Comparison of ENCODE assay signal across 8 mouse cellular contexts in the genomic region with DNA sequence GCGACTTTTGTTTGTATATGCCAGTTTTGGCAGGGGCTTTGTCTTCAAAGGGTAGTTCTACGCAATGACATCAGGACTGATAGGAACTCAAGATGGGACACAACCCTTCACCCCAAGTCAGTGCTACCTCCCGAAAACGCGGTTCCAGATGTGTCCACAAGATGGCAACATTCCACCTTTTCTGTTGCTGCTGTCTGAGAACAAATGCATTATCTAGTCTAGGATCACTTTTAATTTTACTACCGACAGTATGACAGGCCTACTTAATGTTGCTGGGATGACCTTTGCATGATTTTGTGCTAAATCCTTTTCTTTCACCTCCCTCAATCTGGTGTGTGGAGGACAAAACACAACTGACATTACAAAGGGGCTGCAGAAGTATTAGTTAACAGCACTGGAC.
DNase-seq lines count a peak whose midpoint lies in the region; ATAC-seq and TF ChIP-seq lines count a peak whose summit lies in the region.

No protein-coding gene starts in this region.

- H3K27ac ChIP-seq in liver, adult 2 months (replicated peaks; ENCODE audit: insufficient read depth, low read depth, low read length), result no peak overlapping the region
- no peak overlapping the region for H3K27ac ChIP-seq in liver, embryonic 12.5 days
- H3K27ac ChIP-seq in embryonic facial prominence, embryonic 10.5 days (replicated peaks), result no peak overlapping the region
- no peak overlapping the region for H3K27ac ChIP-seq in kidney, embryonic 14.5 days (ENCODE audit: low read depth, low read length)
- no peak overlapping the region for H3K27ac ChIP-seq in limb, embryonic 11.5 days (replicated peaks; ENCODE audit: low read depth, low read length)

- H3K4me1 ChIP-seq in liver, adult 2 months (ENCODE audit: control insufficient read depth, insufficient read depth, low read length), result no peaks in the 10 kb centered on the region; the same call in 1 of the 2 replicates
- no peaks in the 10 kb centered on the region for H3K4me1 ChIP-seq in liver, embryonic 12.5 days
- H3K4me1 ChIP-seq in embryonic facial prominence, embryonic 10.5 days, result no peaks in the 10 kb centered on the region
- no peaks in the 10 kb centered on the region for H3K4me1 ChIP-seq in kidney, embryonic 14.5 days (ENCODE audit: control insufficient read depth, insufficient read depth, low read length)
- H3K4me1 ChIP-seq in limb, embryonic 11.5 days (ENCODE audit: control insufficient read depth, insufficient read depth, low read length), result no peaks in the 10 kb centered on the region

- DNase-seq in liver, adult 2 months (ENCODE audit: extremely low read depth, low read depth, low spot score), result peak; percentile 23
- DNase-seq in adrenal gland, postnatal 14 days, result peak; percentile 54
- peak; percentile 60 for DNase-seq in embryonic facial prominence, embryonic 10.5 days (ENCODE audit: low spot score)
- peak; percentile 66 for DNase-seq in limb, embryonic 11.5 days (ENCODE audit: low spot score)
- peak; percentile 79 to 84 for DNase-seq in right cerebral cortex, adult 2 months (ENCODE audit: low spot score in 2 of 2)
- no peak for DNase-seq in thymus, postnatal 0 days (ENCODE audit: low spot score)

- no peaks in the 10 kb centered on the region for H3K36me3 ChIP-seq in liver, adult 2 months (ENCODE audit: control insufficient read depth, insufficient read depth, low read length)
- no peaks in the 10 kb centered on the region for H3K36me3 ChIP-seq in liver, embryonic 12.5 days
- H3K36me3 ChIP-seq in embryonic facial prominence, embryonic 10.5 days (replicated peaks), result no peaks in the 10 kb centered on the region
- H3K36me3 ChIP-seq in kidney, embryonic 14.5 days (ENCODE audit: control insufficient read depth, insufficient read depth, low read length), result no peaks in the 10 kb centered on the region
- no peaks in the 10 kb centered on the region for H3K36me3 ChIP-seq in limb, embryonic 11.5 days (ENCODE audit: control insufficient read depth, insufficient read depth, low read length)

- H3K9ac ChIP-seq in liver, adult 2 months (ENCODE audit: low read depth, low read length), result no peak overlapping the region
- no peak overlapping the region for H3K9ac ChIP-seq in liver, embryonic 12.5 days
- no peak overlapping the region for H3K9ac ChIP-seq in kidney, embryonic 14.5 days (ENCODE audit: low read depth, low read length)
- H3K9ac ChIP-seq in limb, embryonic 11.5 days (ENCODE audit: low read length), result no peak overlapping the region

- no peaks in the 10 kb centered on the region for H3K27me3 ChIP-seq in liver, adult 2 months (ENCODE audit: control insufficient read depth, insufficient read depth, low read length)
- H3K27me3 ChIP-seq in liver, embryonic 12.5 days (replicated peaks), result no peaks in the 10 kb centered on the region
- H3K27me3 ChIP-seq in embryonic facial prominence, embryonic 10.5 days (replicated peaks; ENCODE audit: low read depth, poor library complexity, severe bottlenecking), result no peaks in the 10 kb centered on the region
- H3K27me3 ChIP-seq in kidney, embryonic 14.5 days (ENCODE audit: control insufficient read depth, insufficient read depth, low read length), result no peaks in the 10 kb centered on the region
- no peaks in the 10 kb centered on the region for H3K27me3 ChIP-seq in limb, embryonic 11.5 days (ENCODE audit: control insufficient read depth, insufficient read depth, low read length)

- H3K79me2 ChIP-seq in liver, adult 2 months (ENCODE audit: control insufficient read depth, insufficient read depth, low read length), result no peaks in the 10 kb centered on the region

- no peak overlapping the region for H3K4me2 ChIP-seq in liver, embryonic 12.5 days
- no peak overlapping the region for H3K4me2 ChIP-seq in kidney, embryonic 14.5 days (replicated peaks; ENCODE audit: low read depth, low read length)
- no peak overlapping the region for H3K4me2 ChIP-seq in limb, embryonic 11.5 days (ENCODE audit: low read depth, severe bottlenecking)

- TF ChIP-seq CTCF in liver, adult 2 months (IDR thresholded peaks at IDR 0.05; ENCODE audit: low read depth, low read length), result peak; percentile 64

- WGBS in liver, adult 2 months, result 5% methylated on average over 6 of the region's 6 CpGs
- WGBS in liver, embryonic 12.5 days (ENCODE audit: insufficient replicate concordance), result 11% methylated on average over 6 of the region's 6 CpGs
- 12% methylated on average over 6 of the region's 6 CpGs for WGBS in embryonic facial prominence, embryonic 10.5 days
- WGBS in kidney, embryonic 14.5 days, result 18% methylated on average over 6 of the region's 6 CpGs
- 13% methylated on average over 6 of the region's 6 CpGs for WGBS in limb, embryonic 11.5 days

- no peaks in the 10 kb centered on the region for H3K9me3 ChIP-seq in liver, embryonic 12.5 days (replicated peaks)
- H3K9me3 ChIP-seq in embryonic facial prominence, embryonic 10.5 days, result no peaks in the 10 kb centered on the region
- no peaks in the 10 kb centered on the region for H3K9me3 ChIP-seq in kidney, embryonic 14.5 days (ENCODE audit: control insufficient read depth, low read length)
- no peaks in the 10 kb centered on the region for H3K9me3 ChIP-seq in limb, embryonic 11.5 days (ENCODE audit: control insufficient read depth, low read length)

- TF ChIP-seq POLR2A in liver, adult 2 months (IDR thresholded peaks at IDR 0.05; ENCODE audit: extremely low read depth, insufficient read depth, low read length), result no peak

- H3K4me3 ChIP-seq in liver, adult 2 months (ENCODE audit: insufficient read depth, low read depth, low read length), result no peak overlapping the region
- H3K4me3 ChIP-seq in liver, embryonic 12.5 days, result no peak overlapping the region
- H3K4me3 ChIP-seq in embryonic facial prominence, embryonic 10.5 days, result no peak overlapping the region
- H3K4me3 ChIP-seq in kidney, embryonic 14.5 days (ENCODE audit: low read length), result no peak overlapping the region
- H3K4me3 ChIP-seq in limb, embryonic 11.5 days (ENCODE audit: low read depth, low read length), result no peak overlapping the region

- ATAC-seq in liver, embryonic 12.5 days, result no peak
- ATAC-seq in kidney, embryonic 14.5 days (ENCODE audit: low FRiP score, low TSS enrichment), result peak; percentile 72; the same call in 1 of the 2 replicates
- ATAC-seq in limb, embryonic 11.5 days (ENCODE audit: insufficient number of reproducible peaks, low FRiP score, low TSS enrichment, low read depth), result no peak
